Comparison of ENCODE assay signal across 11 mouse cellular contexts in the genomic region with DNA sequence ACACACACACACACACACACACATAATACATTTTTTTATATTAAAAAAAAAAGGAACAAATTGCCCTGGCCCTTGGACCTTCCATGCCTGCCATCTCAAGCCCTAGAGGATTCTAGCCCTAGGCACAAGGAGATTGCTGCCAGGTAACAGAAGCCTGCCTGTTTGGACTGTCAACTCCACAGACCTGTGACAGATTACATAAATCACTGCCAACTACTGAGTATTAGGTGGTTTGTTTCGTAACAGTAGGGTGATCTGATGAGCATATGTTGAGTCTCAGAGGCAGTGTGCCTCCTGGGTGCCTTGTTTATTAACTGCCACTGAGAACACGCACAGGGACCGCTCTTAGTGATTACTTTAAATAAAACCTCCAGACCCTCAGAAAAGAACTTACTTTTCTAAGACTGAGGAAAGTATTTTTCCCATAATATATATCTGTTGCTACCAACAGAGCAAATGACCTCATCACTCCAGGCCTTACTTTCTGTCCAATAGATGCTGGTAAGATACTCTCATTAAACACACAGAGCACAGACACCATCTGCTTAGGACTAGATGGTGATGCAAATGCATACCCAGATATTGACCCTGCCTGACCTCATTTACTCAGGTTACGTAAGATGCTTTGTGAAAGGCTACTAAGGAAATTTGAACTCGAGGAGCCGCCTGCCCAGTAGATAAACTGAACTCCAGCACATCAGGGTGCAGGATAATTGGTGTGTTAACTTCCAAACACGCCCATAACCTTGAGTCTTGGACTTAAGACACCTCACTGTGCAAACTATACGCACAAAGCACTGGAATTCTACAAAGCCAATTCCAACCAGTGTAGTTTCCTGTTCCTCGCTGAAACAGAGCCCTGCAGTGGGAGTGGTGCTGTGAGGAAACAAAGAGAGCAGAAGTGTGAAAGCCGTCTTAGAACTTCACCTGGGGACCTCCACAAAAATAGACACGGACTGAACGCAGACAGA. TPM values are rescaled to one million over a fixed set of nuclear protein-coding genes. Genes with fewer than 3 reads are reported as not detected.
DNase-seq lines count a peak whose midpoint lies in the region; ATAC-seq and TF ChIP-seq lines count a peak whose summit lies in the region.
"Had no signal": no experiment of that assay in that cellular context is flagged by ENCODE, and none has a peak within 500 bp of the region (broad histone marks: within the 10 kb centered on the region; RNA-seq: fewer than 3 reads in every experiment).

No protein-coding gene starts in this region.

- no peak overlapping the region for H3K27ac ChIP-seq in forebrain, embryonic 15.5 days (replicated peaks)
- no peak overlapping the region for H3K27ac ChIP-seq in forebrain, embryonic 12.5 days
- no peak overlapping the region for H3K27ac ChIP-seq in midbrain, postnatal 0 days (ENCODE audit: low read depth, low read length)
- H3K27ac ChIP-seq in midbrain, embryonic 14.5 days (replicated peaks; ENCODE audit: low read depth, low read length) = no peak overlapping the region
- H3K27ac ChIP-seq in limb, embryonic 13.5 days = 0 out of 2 replicates have a peak overlapping the region, but pooled peaks have one; percentile 10
- H3K27ac ChIP-seq: midbrain, embryonic 10.5 days had no signal

- no peaks in the 10 kb centered on the region for H3K36me3 ChIP-seq in forebrain, embryonic 15.5 days
- H3K36me3 ChIP-seq in forebrain, embryonic 12.5 days (replicated peaks) = no peaks in the 10 kb centered on the region
- no peaks in the 10 kb centered on the region for H3K36me3 ChIP-seq in midbrain, postnatal 0 days (ENCODE audit: insufficient read depth, low read length)
- no peaks in the 10 kb centered on the region for H3K36me3 ChIP-seq in midbrain, embryonic 14.5 days (ENCODE audit: control insufficient read depth, insufficient read depth, low read length)
- H3K36me3 ChIP-seq in limb, embryonic 13.5 days = no peaks in the 10 kb centered on the region
- H3K36me3 ChIP-seq: midbrain, embryonic 10.5 days had no signal

- no peaks in the 10 kb centered on the region for H3K27me3 ChIP-seq in forebrain, embryonic 15.5 days
- H3K27me3 ChIP-seq in forebrain, embryonic 12.5 days = no peaks in the 10 kb centered on the region
- no peaks in the 10 kb centered on the region for H3K27me3 ChIP-seq in midbrain, postnatal 0 days (ENCODE audit: insufficient read depth, low read length)
- H3K27me3 ChIP-seq in midbrain, embryonic 14.5 days (ENCODE audit: control insufficient read depth, insufficient read depth, low read length) = no peaks in the 10 kb centered on the region
- H3K27me3 ChIP-seq in limb, embryonic 13.5 days = no peaks in the 10 kb centered on the region

- ATAC-seq in forebrain, embryonic 15.5 days (replicated peaks) = 0 out of 2 replicates have a peak, but pooled peaks have one; percentile 58
- ATAC-seq in forebrain, embryonic 12.5 days (ENCODE audit: low FRiP score) = no peak
- no peak for ATAC-seq in midbrain, postnatal 0 days (ENCODE audit: low FRiP score)
- no peak for ATAC-seq in midbrain, embryonic 14.5 days (ENCODE audit: low FRiP score, low TSS enrichment)
- no peak for ATAC-seq in limb, embryonic 13.5 days (ENCODE audit: low FRiP score, low read depth)

- H3K4me1 ChIP-seq in forebrain, embryonic 15.5 days = peaks cover 10% of the 10 kb centered on the region; the same call in 1 of the 2 replicates
- peaks cover 3% of the 10 kb centered on the region; the same call in 1 of the 2 replicates for H3K4me1 ChIP-seq in forebrain, embryonic 12.5 days
- no peaks in the 10 kb centered on the region for H3K4me1 ChIP-seq in midbrain, postnatal 0 days (ENCODE audit: insufficient read depth, low read length)
- no peaks in the 10 kb centered on the region for H3K4me1 ChIP-seq in midbrain, embryonic 14.5 days (ENCODE audit: control insufficient read depth, insufficient read depth, low read length)
- peaks cover 9% of the 10 kb centered on the region; the same call in 1 of the 2 replicates for H3K4me1 ChIP-seq in limb, embryonic 13.5 days

- H3K4me2 ChIP-seq in forebrain, embryonic 15.5 days (replicated peaks) = no peak overlapping the region
- H3K4me2 ChIP-seq in forebrain, embryonic 12.5 days = no peak overlapping the region
- no peak overlapping the region for H3K4me2 ChIP-seq in midbrain, postnatal 0 days (ENCODE audit: low read depth, low read length, poor library complexity, severe bottlenecking)
- no peak overlapping the region for H3K4me2 ChIP-seq in midbrain, embryonic 14.5 days (ENCODE audit: low read length)
- H3K4me2 ChIP-seq in limb, embryonic 13.5 days (replicated peaks) = no peak overlapping the region

- TF ChIP-seq CTCF in midbrain, postnatal 0 days (IDR thresholded peaks at IDR 0.05) = no peak

- peak; percentile 31 for DNase-seq in midbrain, postnatal 0 days (ENCODE audit: low spot score)
- DNase-seq in midbrain, embryonic 14.5 days = no peak
- no peak for DNase-seq in right cerebral cortex, postnatal 36 days (ENCODE audit: low spot score in 2 of 2)
- DNase-seq in layer of hippocampus, postnatal 14 days (ENCODE audit: low spot score in 2 of 2) = no peak
- no peak for DNase-seq in spleen, postnatal 4 days (ENCODE audit: low spot score in 2 of 2)
- DNase-seq: gastrocnemius, postnatal 10 days; kidney, adult 9 months had no signal

- no peaks in the 10 kb centered on the region for H3K9me3 ChIP-seq in forebrain, embryonic 15.5 days
- H3K9me3 ChIP-seq in forebrain, embryonic 12.5 days = no peaks in the 10 kb centered on the region
- H3K9me3 ChIP-seq in midbrain, postnatal 0 days (ENCODE audit: low read length) = no peaks in the 10 kb centered on the region
- H3K9me3 ChIP-seq in midbrain, embryonic 14.5 days (ENCODE audit: control insufficient read depth, low read length) = no peaks in the 10 kb centered on the region
- H3K9me3 ChIP-seq in limb, embryonic 13.5 days = no peaks in the 10 kb centered on the region
- H3K9me3 ChIP-seq: midbrain, embryonic 10.5 days had no signal

- H3K4me3 ChIP-seq in forebrain, embryonic 15.5 days = no peak overlapping the region
- no peak overlapping the region for H3K4me3 ChIP-seq in forebrain, embryonic 12.5 days (replicated peaks)
- H3K4me3 ChIP-seq in midbrain, postnatal 0 days (ENCODE audit: low read depth, low read length) = no peak overlapping the region
- H3K4me3 ChIP-seq in midbrain, embryonic 14.5 days (replicated peaks; ENCODE audit: low read depth, low read length) = no peak overlapping the region
- H3K4me3 ChIP-seq in limb, embryonic 13.5 days = no peak overlapping the region
- H3K4me3 ChIP-seq: midbrain, embryonic 10.5 days had no signal

- 46% methylated on average over 12 of the region's 12 CpGs for WGBS in forebrain, embryonic 15.5 days
- WGBS in forebrain, embryonic 12.5 days = 50% methylated on average over 12 of the region's 12 CpGs
- 65% methylated on average over 12 of the region's 12 CpGs for WGBS in midbrain, postnatal 0 days
- whole genome bisulfite sequencing in midbrain, embryonic 14.5 days = 66% methylated on average over 12 of the region's 12 CpGs
- WGBS in limb, embryonic 13.5 days = 45% methylated on average over 12 of the region's 12 CpGs

- no peak overlapping the region for H3K9ac ChIP-seq in forebrain, embryonic 15.5 days (replicated peaks)
- H3K9ac ChIP-seq in forebrain, embryonic 12.5 days = no peak overlapping the region
- H3K9ac ChIP-seq in midbrain, postnatal 0 days (replicated peaks; ENCODE audit: low read length, poor library complexity, severe bottlenecking) = no peak overlapping the region
- no peak overlapping the region for H3K9ac ChIP-seq in midbrain, embryonic 14.5 days (replicated peaks; ENCODE audit: low read length)
- H3K9ac ChIP-seq in limb, embryonic 13.5 days = no peak overlapping the region

RNA-seq across cellular contexts. Expression of a gene that starts 11.9 kb away (rescaled TPM):
- 13.3 and 14.3 TPM in 2 replicates for polyA plus RNA-seq in forebrain, embryonic 15.5 days (2015; fragmentation: Nextera tagmentation; extraction: Ambion mirVana)
- polyA plus RNA-seq in forebrain, embryonic 12.5 days (2016; fragmentation: Nextera tagmentation; extraction: Ambion mirVana) = 18.6 and 20.4 TPM in 2 replicates
- total RNA-seq in midbrain, postnatal 0 days (2014; rRNA removed) = 8.9 and 9.0 TPM in 2 replicates
- 11.3 and 12.5 TPM in 2 replicates for polyA plus RNA-seq in midbrain, postnatal 0 days (2015; fragmentation: Nextera tagmentation; extraction: Ambion mirVana)
- polyA plus RNA-seq in midbrain, embryonic 14.5 days (2014; fragmentation: Nextera tagmentation; extraction: Ambion mirVana) = 5.8 and 11.4 TPM in 2 replicates
- polyA plus RNA-seq in limb, embryonic 13.5 days (2015; fragmentation: Nextera tagmentation; extraction: Ambion mirVana) = 32.7 and 34.1 TPM in 2 replicates
- 10 to 100 TPM; 12.0 to 14.0 TPM for total RNA-seq in layer of hippocampus, postnatal 14 days (2021)

RNA-seq across cellular contexts. Expression of a gene that starts 57.3 kb away (rescaled TPM):
- polyA plus RNA-seq in forebrain, embryonic 15.5 days (2015; fragmentation: Nextera tagmentation; extraction: Ambion mirVana) = 256 and 258 TPM in 2 replicates
- polyA plus RNA-seq in forebrain, embryonic 12.5 days (2016; fragmentation: Nextera tagmentation; extraction: Ambion mirVana) = 448 and 488 TPM in 2 replicates
- total RNA-seq in midbrain, postnatal 0 days (2014; rRNA removed) = 83.7 and 116 TPM in 2 replicates
- polyA plus RNA-seq in midbrain, postnatal 0 days (2015; fragmentation: Nextera tagmentation; extraction: Ambion mirVana) = 87.7 and 96.6 TPM in 2 replicates
- polyA plus RNA-seq in midbrain, embryonic 14.5 days (2014; fragmentation: Nextera tagmentation; extraction: Ambion mirVana) = 163 and 176 TPM in 2 replicates
- 344 and 364 TPM in 2 replicates for polyA plus RNA-seq in limb, embryonic 13.5 days (2015; fragmentation: Nextera tagmentation; extraction: Ambion mirVana)
- total RNA-seq in layer of hippocampus, postnatal 14 days (2021) = 100 to 1,000 TPM; 316 to 327 TPM
